Mouse (Mus musculus): ENCODE data around the gene Sirt7. TPM values are rescaled to one million over a fixed set of nuclear protein-coding genes. Genes with fewer than 3 reads are reported as not detected.

Sirt7 gene
- polyA plus RNA-seq, 1 experiment from 2014 or later = 36.1 TPM

GRCm38 (mm10) chr11:120571754-120572416 is 53.2 kb downstream of the Sirt7 start:
- peak overlapping the region; percentile 80 for H3K4me2 ChIP-seq (replicated peaks; ENCODE audit: low read depth)
- ATAC-seq (ENCODE audit: low FRiP score, low TSS enrichment) = no peak
- peaks cover 19% of the 10 kb centered on the region for H3K36me3 ChIP-seq (ENCODE audit: control insufficient read depth, insufficient read depth, low read length)
- H3K4me1 ChIP-seq (replicated peaks; ENCODE audit: control insufficient read depth, insufficient read depth) = peaks cover 4% of the 10 kb centered on the region; the same call in 1 of the 2 replicates
- H3K27ac ChIP-seq (replicated peaks) = peak overlapping the region; percentile 96
- H3K27me3 ChIP-seq (ENCODE audit: control insufficient read depth, insufficient read depth, low read length) = no peaks in the 10 kb centered on the region
- H3K9ac ChIP-seq (ENCODE audit: low read length) = peak overlapping the region; percentile 96
- TF ChIP-seq CTCF (IDR thresholded peaks at IDR 0.05; ENCODE audit: low read depth) = no peak
- no peak for TF ChIP-seq EP300 (optimal IDR thresholded peaks at IDR 0.05)
- H3K9me3 ChIP-seq (ENCODE audit: control insufficient read depth, low read length) = no peaks in the 10 kb centered on the region
- WGBS = 4% methylated on average over 11 of the region's 11 CpGs
- DNase-seq (ENCODE audit: low spot score) = no peak
- peak overlapping the region; percentile 98 for H3K4me3 ChIP-seq (ENCODE audit: low read depth, low read length)

DNA sequence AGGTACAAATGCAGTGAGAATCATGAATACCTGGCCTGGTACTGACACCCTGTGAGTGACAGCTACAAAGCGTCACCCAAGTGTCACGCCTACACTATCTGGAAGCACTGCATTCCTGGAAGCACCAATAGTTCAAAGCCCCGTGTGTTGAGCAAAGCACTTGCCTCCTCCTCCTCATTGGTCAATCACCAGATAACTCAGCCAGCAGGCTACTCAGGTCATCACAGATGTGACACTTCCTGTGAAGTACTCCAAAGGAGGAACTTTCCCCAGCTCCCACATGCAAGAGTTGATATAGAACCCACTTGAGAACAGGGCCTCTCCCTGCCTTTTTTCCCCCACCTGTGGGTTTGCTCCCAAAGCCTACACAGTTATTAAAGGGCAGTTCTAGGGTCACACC is 53.9 kb downstream of the Sirt7 start:
- H3K4me1 ChIP-seq (replicated peaks; ENCODE audit: control insufficient read depth, insufficient read depth) = peaks cover 4% of the 10 kb centered on the region; the same call in 1 of the 2 replicates
- peak overlapping the region; percentile 69; the same call in 1 of the 2 replicates for H3K27ac ChIP-seq (replicated peaks)
- 47% methylated on average over 3 of the region's 3 CpGs for WGBS
- no peaks in the 10 kb centered on the region for H3K27me3 ChIP-seq (ENCODE audit: control insufficient read depth, insufficient read depth, low read length)
- H3K36me3 ChIP-seq (ENCODE audit: control insufficient read depth, insufficient read depth, low read length) = peaks cover 22% of the 10 kb centered on the region
- TF ChIP-seq CTCF (IDR thresholded peaks at IDR 0.05; ENCODE audit: low read depth) (no peak), EP300 (optimal IDR thresholded peaks at IDR 0.05) (no peak)
- H3K4me2 ChIP-seq (replicated peaks; ENCODE audit: low read depth) = peak overlapping the region; percentile 80
- peak overlapping the region; percentile 96 for H3K9ac ChIP-seq (ENCODE audit: low read length)
- H3K4me3 ChIP-seq (ENCODE audit: low read depth, low read length) = peak overlapping the region; percentile 98
- DNase-seq (ENCODE audit: low spot score) (no peak), ATAC-seq (ENCODE audit: low FRiP score, low TSS enrichment) (no peak)
- H3K9me3 ChIP-seq (ENCODE audit: control insufficient read depth, low read length) = no peaks in the 10 kb centered on the region

Small RNAs within 50 kb of the gene (microRNA-seq; reads per million reads assigned to microRNA genes)
- not detected for gene Mir6936

Other genes starting within 250 kb of the Sirt7 start
- gene Faap100, start 246.5 kb downstream of the Sirt7 start, polyA plus RNA-seq (2015; fragmentation: Nextera tagmentation; extraction: Ambion mirVana) = 14.3 and 15.3 TPM in 2 replicates
- gene Nploc4, start 187.5 kb downstream of the Sirt7 start, polyA plus RNA-seq (2015; fragmentation: Nextera tagmentation; extraction: Ambion mirVana) = 15.7 and 17.9 TPM in 2 replicates
- not detected in 2 replicates for gene Tspan10, start 182.6 kb downstream of the Sirt7 start, polyA plus RNA-seq (2015; fragmentation: Nextera tagmentation; extraction: Ambion mirVana)
- 0.15 TPM in 1 of 2 replicates, not detected in the other for gene Pde6g, start 171.7 kb downstream of the Sirt7 start, polyA plus RNA-seq (2015; fragmentation: Nextera tagmentation; extraction: Ambion mirVana)
- gene Oxld1, start 167.2 kb downstream of the Sirt7 start, polyA plus RNA-seq (2015; fragmentation: Nextera tagmentation; extraction: Ambion mirVana) = 18.2 and 19.8 TPM in 2 replicates
- 13.3 and 18.2 TPM in 2 replicates for gene Ccdc137, start 167.1 kb downstream of the Sirt7 start, polyA plus RNA-seq (2015; fragmentation: Nextera tagmentation; extraction: Ambion mirVana)
- 24.4 and 30.6 TPM in 2 replicates for gene Arl16, start 157.6 kb downstream of the Sirt7 start, polyA plus RNA-seq (2015; fragmentation: Nextera tagmentation; extraction: Ambion mirVana)
- 133 and 134 TPM in 2 replicates for gene Mrpl12, start 140.6 kb downstream of the Sirt7 start, polyA plus RNA-seq (2015; fragmentation: Nextera tagmentation; extraction: Ambion mirVana)
- 86.1 and 94.0 TPM in 2 replicates for gene Slc25a10, start 133.4 kb downstream of the Sirt7 start, polyA plus RNA-seq (2015; fragmentation: Nextera tagmentation; extraction: Ambion mirVana)
- 3.5 and 5.8 TPM in 2 replicates for gene Gcgr, start 94.5 kb downstream of the Sirt7 start, polyA plus RNA-seq (2015; fragmentation: Nextera tagmentation; extraction: Ambion mirVana)
- 113 and 115 TPM in 2 replicates for gene Mcrip1, start 75.5 kb downstream of the Sirt7 start, polyA plus RNA-seq (2015; fragmentation: Nextera tagmentation; extraction: Ambion mirVana)
- gene Ppp1r27, start 74.1 kb downstream of the Sirt7 start, polyA plus RNA-seq (2015; fragmentation: Nextera tagmentation; extraction: Ambion mirVana) = not detected in 2 replicates
- 858 and 892 TPM in 2 replicates for gene P4hb, start 52.0 kb downstream of the Sirt7 start, polyA plus RNA-seq (2015; fragmentation: Nextera tagmentation; extraction: Ambion mirVana)
- 352 and 362 TPM in 2 replicates for gene Arhgdia, start 43.6 kb downstream of the Sirt7 start, polyA plus RNA-seq (2015; fragmentation: Nextera tagmentation; extraction: Ambion mirVana)
- 213 TPM in 2 replicates for gene Alyref, start 26.9 kb downstream of the Sirt7 start, polyA plus RNA-seq (2015; fragmentation: Nextera tagmentation; extraction: Ambion mirVana)
- 121 and 126 TPM in 2 replicates for gene Anapc11, start 26.8 kb downstream of the Sirt7 start, polyA plus RNA-seq (2015; fragmentation: Nextera tagmentation; extraction: Ambion mirVana)
- gene Npb, start 16.8 kb downstream of the Sirt7 start, polyA plus RNA-seq (2015; fragmentation: Nextera tagmentation; extraction: Ambion mirVana) = 20.4 and 20.9 TPM in 2 replicates
- 73.7 and 79.0 TPM in 2 replicates for gene Pcyt2, start 7.3 kb downstream of the Sirt7 start, polyA plus RNA-seq (2015; fragmentation: Nextera tagmentation; extraction: Ambion mirVana)
- gene Mafg, start 8.4 kb upstream of the Sirt7 start, polyA plus RNA-seq (2015; fragmentation: Nextera tagmentation; extraction: Ambion mirVana) = 21.0 and 21.3 TPM in 2 replicates
- 13.9 and 18.4 TPM in 2 replicates for gene Pycr1, start 18.5 kb upstream of the Sirt7 start, polyA plus RNA-seq (2015; fragmentation: Nextera tagmentation; extraction: Ambion mirVana)
- 0.21 TPM in 1 of 2 replicates, not detected in the other for gene Myadml2, start 22.9 kb upstream of the Sirt7 start, polyA plus RNA-seq (2015; fragmentation: Nextera tagmentation; extraction: Ambion mirVana)
- 1.4 and 2.7 TPM in 2 replicates for gene Notum, start 35.9 kb upstream of the Sirt7 start, polyA plus RNA-seq (2015; fragmentation: Nextera tagmentation; extraction: Ambion mirVana)
- 74.1 and 81.1 TPM in 2 replicates for gene Aspscr1, start 47.7 kb upstream of the Sirt7 start, polyA plus RNA-seq (2015; fragmentation: Nextera tagmentation; extraction: Ambion mirVana)
- 123 and 127 TPM in 2 replicates for gene Cenpx, start 88.5 kb upstream of the Sirt7 start, polyA plus RNA-seq (2015; fragmentation: Nextera tagmentation; extraction: Ambion mirVana)
- gene Lrrc45, start 88.7 kb upstream of the Sirt7 start, polyA plus RNA-seq (2015; fragmentation: Nextera tagmentation; extraction: Ambion mirVana) = 18.7 and 20.4 TPM in 2 replicates
- gene Rac3, start 96.2 kb upstream of the Sirt7 start, polyA plus RNA-seq (2015; fragmentation: Nextera tagmentation; extraction: Ambion mirVana) = 21.9 and 22.1 TPM in 2 replicates
- 56.3 and 58.4 TPM in 2 replicates for gene Dcxr, start 102.0 kb upstream of the Sirt7 start, polyA plus RNA-seq (2015; fragmentation: Nextera tagmentation; extraction: Ambion mirVana)
- 129 and 160 TPM in 2 replicates for gene Cbr2, start 106.9 kb upstream of the Sirt7 start, polyA plus RNA-seq (2015; fragmentation: Nextera tagmentation; extraction: Ambion mirVana)
- gene Hmga1b, start 137.6 kb upstream of the Sirt7 start, polyA plus RNA-seq (2015; fragmentation: Nextera tagmentation; extraction: Ambion mirVana) = 3.0 and 3.1 TPM in 2 replicates
- gene Rfng, start 159.0 kb upstream of the Sirt7 start, polyA plus RNA-seq (2015; fragmentation: Nextera tagmentation; extraction: Ambion mirVana) = 18.1 and 23.2 TPM in 2 replicates
- gene Gps1, start 159.0 kb upstream of the Sirt7 start, polyA plus RNA-seq (2015; fragmentation: Nextera tagmentation; extraction: Ambion mirVana) = 94.5 and 98.6 TPM in 2 replicates
- gene Dus1l, start 171.2 kb upstream of the Sirt7 start, polyA plus RNA-seq (2015; fragmentation: Nextera tagmentation; extraction: Ambion mirVana) = 39.8 and 42.4 TPM in 2 replicates
- gene Fasn, start 199.3 kb upstream of the Sirt7 start, polyA plus RNA-seq (2015; fragmentation: Nextera tagmentation; extraction: Ambion mirVana) = 16.0 and 19.7 TPM in 2 replicates

Measured in stomach, postnatal 0 days (tissue).